Mouse (Mus musculus) heart, adult 2 months (tissue): ENCODE data around the gene Slit3.

Source experiments
- CTCF ChIP-seq: fragments of 200-600 bp; IDR thresholded peaks from 2 replicates; pipeline ENCODE4 v1.8.1; 2022; ENCODE audit warnings: antibody characterized with exemption, mild to moderate bottlenecking, moderate library complexity
- EP300 ChIP-seq: fragments of 200-500 bp; IDR thresholded peaks from 2 replicates; pipeline ENCODE4 v1.6.1; 2011; ENCODE audit warnings: low read depth, low read length, control low read depth; ENCODE audit not compliant: insufficient read depth

DNA sequence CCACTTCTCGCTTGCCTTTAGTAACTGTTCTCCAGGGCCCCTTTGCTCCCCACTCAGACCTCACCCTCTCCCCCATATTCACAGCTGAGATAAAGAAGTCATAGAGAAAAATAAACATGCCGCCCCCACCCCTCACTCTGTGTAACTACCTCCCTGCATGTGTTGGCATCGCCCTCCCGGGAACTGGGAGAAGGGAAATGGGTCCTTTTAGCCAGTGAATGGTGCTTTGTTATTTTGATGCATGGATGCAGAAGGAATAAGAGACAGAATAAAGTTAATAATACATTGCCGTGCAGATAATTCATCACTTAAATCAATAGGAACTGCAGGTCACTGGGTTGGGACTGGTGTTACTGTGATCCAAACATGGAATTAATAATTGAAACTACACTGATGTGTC, 298.0 kb downstream of the Slit3 start:
- TF ChIP-seq CTCF, result no peak
- TF ChIP-seq EP300, result no peak
